Mouse (Mus musculus) erythroid progenitor cell, adult 5-6 weeks (primary cell): ENCODE measurements around the gene Surf2. TPM values are rescaled to one million over a fixed set of nuclear protein-coding genes. Genes with fewer than 3 reads are reported as not detected.
"Not testable (repeated sequence)": the region's sequence is repeated elsewhere in the genome, so short reads cannot be mapped to it uniquely, and the experiment has no call there.

Experiments
- ATAC-seq: replicated peaks from 2 replicates; pipeline ENCODE4 v1.8.0; 2016; ENCODE audit warnings: moderate number of reproducible peaks, mild to moderate bottlenecking, moderate TSS enrichment, inconsistent platforms; ENCODE audit not compliant: poor library complexity, low FRiP score, severe bottlenecking
- total RNA-seq, 2 experiments: library from RNA; stranded (forward) in 1 of 2; stranded (reverse) in 1 of 2; fragments of 150-400 nt in 1 of 2; fragments of 186-747, 209-891 nt in 1 of 2; gene quantifications; 2 replicates each; pipeline versions ENCODE4 v1.2.3 to v1.2.4; 2015 to 2017; ENCODE audit warnings: low replicate concordance in 2 of 2

The Surf2 gene
- total RNA-seq (2015; ENCODE audit: low replicate concordance): 6.5 and 7.1 TPM in 2 replicates
- total RNA-seq (2017; ENCODE audit: low replicate concordance): 5.3 and 11.8 TPM in 2 replicates

- ATAC-seq: peak; percentile 80
Measured at GRCm38 (mm10) chr2:26915927-26916728, at the start of gene Surf2, which contains the start of gene Surf1. Gene Surf2, plus strand, starts transcription at chr2:26916367. Gene Surf1, minus strand, starts transcription at chr2:26916530.

DNA sequence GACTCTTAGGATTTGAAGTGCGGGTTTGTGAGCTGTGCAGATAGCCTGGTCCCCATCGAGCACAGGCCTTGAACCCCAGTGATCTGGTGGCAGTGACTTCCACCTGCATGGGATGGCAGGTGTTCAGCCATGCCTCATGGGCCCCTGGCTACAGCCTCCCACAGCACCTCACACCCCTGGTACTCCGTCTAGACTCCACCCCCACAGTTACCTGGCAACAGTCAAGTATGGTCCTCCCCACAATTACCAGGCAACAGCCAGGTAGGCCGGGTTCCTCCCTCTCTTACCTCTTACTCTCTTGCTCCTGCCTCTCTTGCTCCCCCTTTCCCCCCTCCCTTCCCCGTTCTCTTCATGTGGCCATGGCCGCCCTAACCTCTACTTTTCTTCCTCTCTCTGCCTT is 45.5 kb upstream of the Surf2 start:
- no peak for ATAC-seq

DNA sequence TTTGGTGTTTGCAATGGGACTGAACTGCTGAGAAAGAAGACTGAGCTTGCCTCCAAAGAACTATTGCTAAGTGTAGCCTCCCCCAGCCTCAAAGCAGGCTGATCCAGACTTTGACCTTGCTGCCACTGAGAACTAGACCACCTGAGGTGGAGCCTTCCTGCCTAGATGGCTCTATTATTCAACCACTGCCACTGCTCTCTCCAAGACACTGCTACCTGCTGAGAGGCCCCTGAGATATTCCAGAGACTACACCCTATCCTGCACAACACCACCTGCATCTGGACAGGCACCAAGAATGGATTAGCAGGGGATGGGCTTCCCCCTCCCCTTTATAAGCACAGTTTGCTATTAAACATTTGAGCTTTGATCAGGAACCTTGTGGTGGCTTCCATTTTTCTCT is 37.6 kb upstream of the Surf2 start:
- ATAC-seq: no peak

GRCm38 (mm10) chr2:26885541-26885940 is 30.6 kb upstream of the Surf2 start:
- not testable (repeated sequence) for ATAC-seq

DNA sequence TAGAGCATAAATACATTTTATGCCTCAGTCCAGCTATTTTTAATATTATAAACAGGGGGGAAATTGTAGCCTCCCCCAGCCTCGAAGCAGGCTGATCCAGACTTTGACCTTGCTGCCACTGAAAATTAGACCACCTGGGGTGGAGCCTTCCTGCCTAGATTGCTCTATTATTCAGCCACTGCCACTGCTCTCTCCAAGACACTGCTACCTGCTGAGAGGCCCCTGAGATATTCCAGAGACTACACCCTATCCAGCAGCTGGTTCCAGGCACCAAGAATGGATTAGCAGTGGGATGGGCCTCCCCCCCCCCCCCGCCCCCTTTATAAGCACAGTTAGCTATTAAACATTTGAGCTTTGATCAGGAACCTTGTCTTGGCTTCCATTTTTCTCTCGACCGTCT is 30.0 kb upstream of the Surf2 start:
- ATAC-seq: not testable (repeated sequence)

GRCm38 (mm10) chr2:26895898-26896297 is 20.3 kb upstream of the Surf2 start:
- ATAC-seq: no peak

GRCm38 (mm10) chr2:26900731-26901130 is 15.4 kb upstream of the Surf2 start:
- ATAC-seq: no peak

- ATAC-seq: no peak
Measured at GRCm38 (mm10) chr2:26901834-26902400, 14.2 kb upstream of the Surf2 start.

- peak; percentile 93 for ATAC-seq
Measured at GRCm38 (mm10) chr2:26902467-26903220, 13.5 kb upstream of the Surf2 start, which contains the start of gene Surf6. Gene Surf6, minus strand, starts transcription at chr2:26902879.

DNA sequence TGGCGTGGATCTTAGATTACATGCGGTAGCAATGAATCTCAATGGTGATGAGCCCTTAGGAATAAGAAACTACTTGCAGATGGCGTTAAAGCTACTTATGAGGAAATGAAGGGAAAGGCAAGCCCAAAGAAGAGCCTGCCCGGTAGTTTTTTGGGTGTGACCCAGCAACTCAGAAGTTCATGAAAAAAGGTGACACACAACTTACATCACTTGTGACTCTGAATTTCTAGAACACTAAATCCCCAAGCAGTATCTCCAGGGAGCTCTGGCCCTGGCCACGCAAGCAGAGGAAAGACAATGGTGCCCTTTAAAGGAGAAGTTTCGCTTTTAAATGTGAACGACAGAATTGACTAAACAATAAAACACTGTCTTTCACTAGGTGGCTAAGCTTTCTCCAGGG is 12.9 kb upstream of the Surf2 start:
- no peak for ATAC-seq

DNA sequence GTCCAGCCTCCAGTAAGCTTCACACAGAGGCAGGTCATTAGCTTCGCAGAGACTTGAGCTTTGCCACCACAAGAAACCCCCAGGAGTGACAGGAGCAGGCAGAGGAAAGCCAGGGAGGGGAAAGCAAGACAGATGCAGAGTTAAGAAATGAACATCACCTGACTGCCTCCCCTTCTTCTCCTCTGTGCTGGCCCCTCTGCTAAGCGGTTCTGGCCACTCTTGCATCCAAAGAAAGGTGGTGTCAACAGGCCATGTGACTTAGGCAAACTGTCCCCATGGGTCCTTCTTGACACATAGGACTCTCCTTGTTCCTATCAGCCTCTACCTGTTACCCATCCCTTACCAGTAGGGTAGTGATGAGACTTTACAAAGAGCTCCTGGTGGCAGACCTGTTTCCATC is 10.2 kb upstream of the Surf2 start:
- no peak for ATAC-seq

- ATAC-seq: no peak
Measured at GRCm38 (mm10) chr2:26906431-26906830, 9.7 kb upstream of the Surf2 start.

DNA sequence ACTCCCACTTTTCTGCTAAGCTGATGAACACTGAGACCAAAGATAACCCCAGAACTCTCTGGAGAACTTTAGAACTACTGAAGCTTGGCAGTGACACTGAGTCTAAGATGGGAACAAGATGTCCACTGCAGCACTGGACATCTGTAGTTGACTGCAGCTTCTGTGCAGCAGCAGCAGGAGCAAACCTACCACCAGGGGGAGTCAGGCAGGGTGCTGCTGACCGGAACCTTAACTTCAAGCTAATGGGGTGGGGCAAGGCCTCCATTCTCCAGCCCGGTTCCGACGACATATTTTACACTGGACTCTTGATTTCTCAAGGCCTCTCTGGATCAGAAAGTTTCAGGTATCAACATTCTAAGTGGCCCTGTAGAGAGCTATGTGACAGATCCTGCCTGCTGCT is 9.1 kb upstream of the Surf2 start:
- ATAC-seq: no peak

- no peak for ATAC-seq
Measured at GRCm38 (mm10) chr2:26908710-26909386, 7.3 kb upstream of the Surf2 start.

DNA sequence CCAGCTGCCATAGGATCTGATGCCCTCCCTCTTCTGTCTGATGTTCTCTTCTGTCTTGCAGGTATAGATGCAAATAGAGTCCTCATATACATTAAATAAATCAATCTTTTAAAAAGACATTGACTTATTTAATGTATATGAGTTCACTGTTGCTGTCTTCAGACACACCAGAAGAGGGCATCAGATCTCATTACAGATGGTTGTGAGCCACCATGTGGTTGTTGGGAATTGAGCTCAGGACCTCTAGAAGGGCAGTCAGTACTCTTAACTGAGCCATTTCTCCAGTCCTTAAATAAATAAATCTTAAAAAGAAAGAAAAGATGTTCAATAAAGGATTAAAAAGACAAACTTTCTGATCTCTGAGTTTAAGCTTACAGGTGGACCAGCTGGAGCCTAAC is 6.8 kb upstream of the Surf2 start:
- no peak for ATAC-seq

GRCm38 (mm10) chr2:26910124-26910993 is 5.8 kb upstream of the Surf2 start, which contains the start of the genes Med22 and Rpl7a:
Gene Med22, minus strand, starts transcription at chr2:26910677.
Gene Rpl7a, plus strand, starts transcription at chr2:26910764.
- ATAC-seq: peak; percentile 88

GRCm38 (mm10) chr2:26910994-26911765 is 5.0 kb upstream of the Surf2 start:
- peak; percentile 31; the same call in 1 of the 2 replicates for ATAC-seq

DNA sequence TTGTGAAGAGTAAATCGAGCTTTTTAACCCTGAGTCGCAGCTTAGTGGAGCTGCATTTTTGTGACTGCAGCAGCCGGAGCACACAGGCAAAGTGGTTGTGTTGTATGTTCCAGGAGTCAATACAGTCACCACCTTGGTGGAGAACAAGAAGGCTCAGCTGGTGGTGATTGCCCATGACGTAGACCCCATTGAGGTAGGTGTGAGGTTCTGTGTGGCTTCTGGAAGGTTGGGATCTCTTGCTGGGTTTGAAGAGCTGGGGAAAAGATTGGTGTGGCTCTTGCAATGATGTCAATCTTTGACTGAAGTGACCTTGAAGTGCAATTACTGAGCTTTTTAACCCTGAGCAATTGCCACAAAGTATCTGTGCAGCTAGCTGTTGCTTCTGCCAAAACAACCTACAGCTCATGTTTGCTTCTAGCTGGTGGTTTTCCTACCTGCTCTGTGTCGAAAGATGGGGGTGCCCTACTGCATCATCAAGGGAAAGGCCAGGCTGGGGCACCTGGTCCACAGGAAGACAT is 3.9 kb upstream of the Surf2 start:
- no peak for ATAC-seq
